Mouse (Mus musculus) heart, adult 2 months (tissue): ENCODE data around the gene Incenp.

Source experiments
- CTCF ChIP-seq: fragments of 200-600 bp; IDR thresholded peaks from 2 replicates; pipeline ENCODE4 v1.8.1; 2022; ENCODE audit warnings: antibody characterized with exemption, mild to moderate bottlenecking, moderate library complexity
- POLR2A ChIP-seq: fragments of 200-500 bp; IDR thresholded peaks from 2 replicates; pipeline ENCODE4 v1.6.1; 2011; ENCODE audit warnings: mild to moderate bottlenecking, low read depth, low read length, control low read depth; ENCODE audit not compliant: insufficient read depth

GRCm38 (mm10) chr19:9865466-9865865 lies 33.9 kb downstream of the Incenp start:
- no peak for TF ChIP-seq POLR2A
- TF ChIP-seq CTCF: no peak
